Mouse (Mus musculus): ENCODE measurements around the gene Asb13. TPM values are rescaled to one million over a fixed set of nuclear protein-coding genes. Genes with fewer than 3 reads are reported as not detected.

Gene Asb13
- total RNA-seq, 2 experiments from 2014 or later, result 5.4 to 6.5 TPM

- intact Hi-C loops (cut with DNase I; ENCODE audit: low total_unique reads), result no loop called here
- DNase-seq, result no peak
Measured at GRCm38 (mm10) chr13:3659163-3660160, 25.6 kb downstream of the Asb13 start.

GRCm38 (mm10) chr13:3664241-3664640 is 30.4 kb downstream of the Asb13 start:
- no peak for DNase-seq
- intact Hi-C loops (cut with DNase I; ENCODE audit: low total_unique reads), result no loop called here

- DNase-seq, result peak; percentile 65
- intact Hi-C loops (cut with DNase I; ENCODE audit: low total_unique reads), result loop anchor here (5.0 kb wide), 1 partner anchor 337 kb away; no protein-coding TSS in a partner anchor
Measured at GRCm38 (mm10) chr13:3665308-3665723, 31.5 kb downstream of the Asb13 start.

GRCm38 (mm10) chr13:3667288-3667873 is 33.5 kb downstream of the Asb13 start:
- no peak for DNase-seq
- intact Hi-C loops (cut with DNase I; ENCODE audit: low total_unique reads), result loop anchor here (5.0 kb wide), 1 partner anchor 335 kb away; no protein-coding TSS in a partner anchor

GRCm38 (mm10) chr13:3668068-3668467 is 34.2 kb downstream of the Asb13 start:
- DNase-seq, result no peak
- intact Hi-C loops (cut with DNase I; ENCODE audit: low total_unique reads), result loop anchor here (2.0 to 5.0 kb wide), 2 partner anchors 231 to 334 kb away; no protein-coding TSS in a partner anchor

GRCm38 (mm10) chr13:3669611-3670010 is 35.8 kb downstream of the Asb13 start:
- intact Hi-C loops (cut with DNase I; ENCODE audit: low total_unique reads), result loop anchor here (2.0 to 5.0 kb wide), 2 partner anchors 229 to 333 kb away; no protein-coding TSS in a partner anchor
- no peak for DNase-seq

GRCm38 (mm10) chr13:3670039-3670438 is 36.2 kb downstream of the Asb13 start:
- peak; percentile 64 for DNase-seq
- intact Hi-C loops (cut with DNase I; ENCODE audit: low total_unique reads), result no loop called here

- no peak for DNase-seq
- intact Hi-C loops (cut with DNase I; ENCODE audit: low total_unique reads), result no loop called here
Measured at GRCm38 (mm10) chr13:3673151-3673550, 39.3 kb downstream of the Asb13 start.

- peak; percentile 53 for DNase-seq
- intact Hi-C loops (cut with DNase I; ENCODE audit: low total_unique reads), result no loop called here
Measured at GRCm38 (mm10) chr13:3673622-3674021, 39.8 kb downstream of the Asb13 start.

GRCm38 (mm10) chr13:3675855-3676254 is 42.0 kb downstream of the Asb13 start:
- intact Hi-C loops (cut with DNase I; ENCODE audit: low total_unique reads), result no loop called here
- DNase-seq, result no peak

GRCm38 (mm10) chr13:3679098-3679497 is 45.3 kb downstream of the Asb13 start:
- intact Hi-C loops (cut with DNase I; ENCODE audit: low total_unique reads), result no loop called here
- DNase-seq, result no peak

- intact Hi-C loops (cut with DNase I; ENCODE audit: low total_unique reads), result no loop called here
- DNase-seq, result no peak
Measured at GRCm38 (mm10) chr13:3686306-3686705, 52.5 kb downstream of the Asb13 start.

- intact Hi-C loops (cut with DNase I; ENCODE audit: low total_unique reads), result no loop called here
- peak; percentile 14 for DNase-seq
Measured at GRCm38 (mm10) chr13:3694599-3695343, 60.9 kb downstream of the Asb13 start.

- intact Hi-C loops (cut with DNase I; ENCODE audit: low total_unique reads), result no loop called here
- DNase-seq, result no peak
Measured at GRCm38 (mm10) chr13:3696977-3697735, 63.3 kb downstream of the Asb13 start.

- intact Hi-C loops (cut with DNase I; ENCODE audit: low total_unique reads), result no loop called here
- no peak for DNase-seq
Measured at GRCm38 (mm10) chr13:3700752-3701151, 66.9 kb downstream of the Asb13 start.

Data from gastrocnemius, postnatal 14 days (tissue).